Mouse (Mus musculus): ENCODE measurements around the gene Mrpl2. TPM values are rescaled to one million over a fixed set of nuclear protein-coding genes. Genes with fewer than 3 reads are reported as not detected.

The Mrpl2 gene
- polyA plus RNA-seq, 1 experiment from 2014 or later: 74.9 TPM

DNA sequence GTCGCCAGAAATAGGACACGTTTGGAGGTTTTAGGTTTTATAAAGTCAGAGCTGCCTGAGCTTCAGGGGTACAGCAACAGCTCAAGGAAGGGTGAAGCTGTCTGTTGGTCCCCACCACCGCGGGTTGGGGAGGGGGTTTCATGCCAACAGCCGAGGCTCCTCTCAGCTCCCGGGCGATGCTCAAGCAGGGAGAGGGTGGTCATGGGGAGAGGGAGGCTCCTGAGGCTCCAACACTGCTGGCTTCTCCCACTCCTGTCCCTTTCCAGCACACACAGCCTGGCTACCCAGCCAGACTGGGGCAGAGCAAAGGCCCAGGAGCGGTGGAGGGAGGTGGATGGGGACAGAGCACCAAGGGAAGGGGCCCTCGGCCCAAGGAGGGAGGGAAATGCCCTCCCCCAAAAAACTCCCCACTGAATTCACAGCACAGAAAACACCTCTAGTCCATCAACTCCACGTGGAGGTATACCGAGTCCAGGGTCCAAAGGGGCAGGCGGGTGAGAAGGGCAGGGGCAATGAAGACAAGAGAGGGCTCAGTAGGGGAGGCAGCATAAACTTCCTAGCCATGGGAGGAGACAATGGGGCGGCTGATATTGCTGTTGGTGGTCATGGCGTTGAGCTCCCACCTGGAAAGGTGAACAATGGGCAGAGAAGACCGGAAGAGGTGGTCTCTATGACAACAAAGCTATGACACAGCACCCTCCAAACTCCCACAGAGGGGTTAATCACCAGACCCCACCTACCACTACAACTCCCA, 28.7 kb downstream of the Mrpl2 start:
- Histone ChIP-seq H3K36me3 (ENCODE audit: control insufficient read depth, insufficient read depth) (peaks cover 14% of the 10 kb centered on the region), H3K9me3 (ENCODE audit: control insufficient read depth, low read length) (no peaks in the 10 kb centered on the region), H3K4me1 (replicated peaks; ENCODE audit: control insufficient read depth, insufficient read depth, low read length) (peaks cover 29% of the 10 kb centered on the region), H3K27me3 (replicated peaks; ENCODE audit: control insufficient read depth, insufficient read depth, low read length) (no peaks in the 10 kb centered on the region), H3K4me3 (replicated peaks; ENCODE audit: low read length) (peak overlapping the region; percentile 96), H3K4me2 (ENCODE audit: low read length) (peak overlapping the region; percentile 95), H3K27ac (ENCODE audit: low read length) (peak overlapping the region; percentile 75), H3K9ac (replicated peaks; ENCODE audit: low read depth, low read length) (no peak overlapping the region; the same call in none of the 2 replicates)
- ATAC-seq: peak; percentile 57
- WGBS: 19% methylated on average over 15 of the region's 15 CpGs

GRCm38 (mm10) chr17:46678416-46678815, 32.4 kb downstream of the Mrpl2 start, which contains the start of gene Mea1:
Mea1 (plus strand) TSS chr17:46678793.
- H3K27ac ChIP-seq (ENCODE audit: low read length): no peak within 1 kb of the TSS
- peak within 1 kb of the TSS; percentile 72 for H3K4me3 ChIP-seq (replicated peaks; ENCODE audit: low read length)
- peaks cover 10% of the 10 kb centered on the region for H3K36me3 ChIP-seq (ENCODE audit: control insufficient read depth, insufficient read depth)
- WGBS: 86% methylated on average over 7 of the region's 9 CpGs
- H3K9me3 ChIP-seq (ENCODE audit: control insufficient read depth, low read length): no peaks in the 10 kb centered on the region
- peak within 1 kb of the TSS; percentile 65 for H3K9ac ChIP-seq (replicated peaks; ENCODE audit: low read depth, low read length)
- H3K27me3 ChIP-seq (replicated peaks; ENCODE audit: control insufficient read depth, insufficient read depth, low read length): no peaks in the 10 kb centered on the region
- H3K4me2 ChIP-seq (ENCODE audit: low read length): peak within 1 kb of the TSS; percentile 81
- ATAC-seq: no peak
- peaks cover 36% of the 10 kb centered on the region for H3K4me1 ChIP-seq (replicated peaks; ENCODE audit: control insufficient read depth, insufficient read depth, low read length)

DNA sequence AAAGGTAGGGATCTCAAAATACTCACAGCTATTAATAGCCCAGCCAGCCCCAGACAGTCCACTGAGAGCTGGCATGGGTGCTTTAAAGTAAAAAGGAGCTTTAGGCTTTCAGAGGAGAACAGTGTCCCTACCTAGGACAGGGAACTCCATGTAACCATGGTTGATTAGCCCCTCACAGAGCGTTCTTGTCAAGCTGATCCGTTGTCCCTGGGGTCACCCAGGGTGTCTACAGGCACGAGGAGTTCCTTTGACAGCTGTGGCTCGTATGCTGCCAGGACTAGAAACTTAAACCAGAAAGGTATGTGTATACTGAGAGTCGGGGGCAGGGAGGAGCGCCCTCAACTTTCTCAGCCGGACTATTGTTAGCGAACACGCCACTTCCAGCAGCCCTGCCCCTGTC, 32.9 kb downstream of the Mrpl2 start:
- Histone ChIP-seq H3K4me3 (replicated peaks; ENCODE audit: low read length) (no peak overlapping the region), H3K9ac (replicated peaks; ENCODE audit: low read depth, low read length) (0 out of 2 replicates have a peak overlapping the region, but pooled peaks have one; percentile 65), H3K4me2 (ENCODE audit: low read length) (peak overlapping the region; percentile 81; the same call in 1 of the 2 replicates), H3K9me3 (ENCODE audit: control insufficient read depth, low read length) (no peaks in the 10 kb centered on the region), H3K27me3 (replicated peaks; ENCODE audit: control insufficient read depth, insufficient read depth, low read length) (no peaks in the 10 kb centered on the region), H3K27ac (ENCODE audit: low read length) (no peak overlapping the region), H3K4me1 (replicated peaks; ENCODE audit: control insufficient read depth, insufficient read depth, low read length) (peaks cover 33% of the 10 kb centered on the region), H3K36me3 (ENCODE audit: control insufficient read depth, insufficient read depth) (peaks cover 12% of the 10 kb centered on the region)
- no peak for ATAC-seq
- 68% methylated on average over 9 of the region's 9 CpGs for WGBS

GRCm38 (mm10) chr17:46679843-46680759, 34.1 kb downstream of the Mrpl2 start:
- peak overlapping the region; percentile 65 for H3K9ac ChIP-seq (replicated peaks; ENCODE audit: low read depth, low read length)
- under 1% methylated on average over 34 of the region's 34 CpGs for WGBS
- peak; percentile 49 for ATAC-seq
- H3K27me3 ChIP-seq (replicated peaks; ENCODE audit: control insufficient read depth, insufficient read depth, low read length): no peaks in the 10 kb centered on the region
- H3K9me3 ChIP-seq (ENCODE audit: control insufficient read depth, low read length): no peaks in the 10 kb centered on the region
- H3K27ac ChIP-seq (ENCODE audit: low read length): peak overlapping the region; percentile 84
- H3K4me3 ChIP-seq (replicated peaks; ENCODE audit: low read length): peak overlapping the region; percentile 72
- peaks cover 27% of the 10 kb centered on the region for H3K4me1 ChIP-seq (replicated peaks; ENCODE audit: control insufficient read depth, insufficient read depth, low read length)
- peaks cover 17% of the 10 kb centered on the region for H3K36me3 ChIP-seq (ENCODE audit: control insufficient read depth, insufficient read depth)
- H3K4me2 ChIP-seq (ENCODE audit: low read length): peak overlapping the region; percentile 81

- Histone ChIP-seq H3K27me3 (replicated peaks; ENCODE audit: control insufficient read depth, insufficient read depth, low read length) (no peaks in the 10 kb centered on the region), H3K27ac (ENCODE audit: low read length) (peak within 1 kb of the TSS; percentile 84), H3K36me3 (ENCODE audit: control insufficient read depth, insufficient read depth) (peaks cover 16% of the 10 kb centered on the region), H3K4me2 (ENCODE audit: low read length) (peak within 1 kb of the TSS; percentile 91), H3K9ac (replicated peaks; ENCODE audit: low read depth, low read length) (peak within 1 kb of the TSS; percentile 65), H3K4me1 (replicated peaks; ENCODE audit: control insufficient read depth, insufficient read depth, low read length) (peaks cover 27% of the 10 kb centered on the region), H3K9me3 (ENCODE audit: control insufficient read depth, low read length) (no peaks in the 10 kb centered on the region), H3K4me3 (replicated peaks; ENCODE audit: low read length) (peak within 1 kb of the TSS; percentile 72)
- ATAC-seq: peak; percentile 98
- 0% methylated on average over 49 of the region's 49 CpGs for WGBS
Observed at GRCm38 (mm10) chr17:46680760-46681373, 34.8 kb downstream of the Mrpl2 start, which contains the start of gene Klhdc3. Klhdc3 (minus strand) TSS chr17:46680914.

DNA sequence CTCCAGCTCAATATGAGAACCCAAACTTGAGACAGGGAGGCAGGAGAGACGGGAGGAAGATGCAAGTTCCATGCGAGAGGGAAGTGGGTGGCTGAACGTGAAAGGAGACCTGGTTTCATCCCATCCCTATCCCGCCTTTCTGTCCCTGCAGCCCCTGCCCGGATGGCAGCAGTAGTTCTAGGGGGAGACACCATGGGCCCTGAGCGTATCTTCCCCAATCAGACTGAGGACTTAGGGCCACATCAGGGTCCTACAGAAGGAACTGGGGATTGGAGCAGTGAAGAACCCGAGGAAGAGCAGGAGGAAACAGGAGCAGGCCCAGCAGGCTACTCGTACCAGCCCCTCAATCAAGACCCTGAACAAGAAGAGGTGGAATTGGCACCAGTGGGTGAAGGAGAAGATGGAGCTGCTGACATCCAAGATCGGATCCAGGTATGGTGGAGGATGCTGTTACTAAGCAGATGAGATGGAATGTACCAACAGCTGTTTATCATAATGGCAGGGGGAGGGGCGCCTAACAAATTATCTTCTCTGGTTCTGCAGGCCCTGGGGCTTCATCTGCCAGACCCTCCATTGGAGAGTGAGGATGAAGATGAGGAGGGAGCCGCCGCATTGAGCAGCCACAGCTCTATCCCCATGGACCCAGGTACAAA, 35.6 kb downstream of the Mrpl2 start:
- H3K9me3 ChIP-seq (ENCODE audit: control insufficient read depth, low read length): no peaks in the 10 kb centered on the region
- H3K36me3 ChIP-seq (ENCODE audit: control insufficient read depth, insufficient read depth): peaks cover 15% of the 10 kb centered on the region
- H3K4me2 ChIP-seq (ENCODE audit: low read length): peak overlapping the region; percentile 91
- H3K9ac ChIP-seq (replicated peaks; ENCODE audit: low read depth, low read length): peak overlapping the region; percentile 59
- 0 out of 2 replicates have a peak overlapping the region, but pooled peaks have one; percentile 60 for H3K27ac ChIP-seq (ENCODE audit: low read length)
- 24% methylated on average over 12 of the region's 12 CpGs for WGBS
- H3K27me3 ChIP-seq (replicated peaks; ENCODE audit: control insufficient read depth, insufficient read depth, low read length): no peaks in the 10 kb centered on the region
- ATAC-seq: no peak; the same call in 1 of the 2 replicates
- H3K4me3 ChIP-seq (replicated peaks; ENCODE audit: low read length): peak overlapping the region; percentile 72
- peaks cover 27% of the 10 kb centered on the region for H3K4me1 ChIP-seq (replicated peaks; ENCODE audit: control insufficient read depth, insufficient read depth, low read length)

GRCm38 (mm10) chr17:46682654-46683389, 36.8 kb downstream of the Mrpl2 start:
- Histone ChIP-seq H3K9ac (replicated peaks; ENCODE audit: low read depth, low read length) (no peak overlapping the region), H3K4me2 (ENCODE audit: low read length) (no peak overlapping the region), H3K36me3 (ENCODE audit: control insufficient read depth, insufficient read depth) (peaks cover 21% of the 10 kb centered on the region), H3K27me3 (replicated peaks; ENCODE audit: control insufficient read depth, insufficient read depth, low read length) (no peaks in the 10 kb centered on the region), H3K27ac (ENCODE audit: low read length) (no peak overlapping the region), H3K4me1 (replicated peaks; ENCODE audit: control insufficient read depth, insufficient read depth, low read length) (peaks cover 27% of the 10 kb centered on the region), H3K9me3 (ENCODE audit: control insufficient read depth, low read length) (no peaks in the 10 kb centered on the region), H3K4me3 (replicated peaks; ENCODE audit: low read length) (no peak overlapping the region)
- 82% methylated on average over 16 of the region's 16 CpGs for WGBS
- no peak for ATAC-seq

GRCm38 (mm10) chr17:46685913-46686312, 39.9 kb downstream of the Mrpl2 start:
- peaks cover 9% of the 10 kb centered on the region for H3K4me1 ChIP-seq (replicated peaks; ENCODE audit: control insufficient read depth, insufficient read depth, low read length)
- H3K27me3 ChIP-seq (replicated peaks; ENCODE audit: control insufficient read depth, insufficient read depth, low read length): no peaks in the 10 kb centered on the region
- ATAC-seq: no peak
- no peak overlapping the region for H3K4me3 ChIP-seq (replicated peaks; ENCODE audit: low read length)
- H3K9me3 ChIP-seq (ENCODE audit: control insufficient read depth, low read length): no peaks in the 10 kb centered on the region
- no peak overlapping the region for H3K9ac ChIP-seq (replicated peaks; ENCODE audit: low read depth, low read length)
- no peak overlapping the region for H3K4me2 ChIP-seq (ENCODE audit: low read length)
- H3K36me3 ChIP-seq (ENCODE audit: control insufficient read depth, insufficient read depth): peaks cover 21% of the 10 kb centered on the region
- 93% methylated on average over 6 of the region's 6 CpGs for WGBS
- no peak overlapping the region for H3K27ac ChIP-seq (ENCODE audit: low read length)

Measured in forebrain, embryonic 16.5 days (tissue).